Mouse (Mus musculus): ENCODE results near the gene Tmem256.

Tmem256 gene

GRCm38 (mm10) chr11:69815155-69815554, 23.2 kb upstream of the Tmem256 start, which contains the start of gene Gm39566:
TSS of gene Gm39566 (minus strand) at chr11:69815298.
- DNase-seq (ENCODE audit: low spot score) = no peak

GRCm38 (mm10) chr11:69816520-69816919, 21.8 kb upstream of the Tmem256 start:
- DNase-seq (ENCODE audit: low spot score) = no peak

- DNase-seq (ENCODE audit: low spot score) = no peak
Measured at GRCm38 (mm10) chr11:69818365-69818764, 19.9 kb upstream of the Tmem256 start, which contains the start of gene Spem2. TSS of gene Spem2 (minus strand) at chr11:69818465.

GRCm38 (mm10) chr11:69818871-69819270, 19.4 kb upstream of the Tmem256 start:
- no peak for DNase-seq (ENCODE audit: low spot score)

- DNase-seq (ENCODE audit: low spot score) = no peak
Measured at GRCm38 (mm10) chr11:69822080-69822479, 16.2 kb upstream of the Tmem256 start, which contains the start of gene Spem1. TSS of gene Spem1 (minus strand) at chr11:69822180.

- no peak for DNase-seq (ENCODE audit: low spot score)
Measured at GRCm38 (mm10) chr11:69823456-69823855, 14.9 kb upstream of the Tmem256 start.

GRCm38 (mm10) chr11:69828832-69829231, 9.5 kb upstream of the Tmem256 start:
- no peak for DNase-seq (ENCODE audit: low spot score)

GRCm38 (mm10) chr11:69833554-69833953, 4.8 kb upstream of the Tmem256 start:
- no peak for DNase-seq (ENCODE audit: low spot score)

- no peak for DNase-seq (ENCODE audit: low spot score)
Measured at GRCm38 (mm10) chr11:69834001-69834549, 4.2 kb upstream of the Tmem256 start.

- DNase-seq (ENCODE audit: low spot score) = no peak
Measured at GRCm38 (mm10) chr11:69835326-69835965, 2.9 kb upstream of the Tmem256 start.

GRCm38 (mm10) chr11:69835966-69836335, 2.4 kb upstream of the Tmem256 start:
- DNase-seq (ENCODE audit: low spot score) = no peak

- no peak for DNase-seq (ENCODE audit: low spot score)
Measured at GRCm38 (mm10) chr11:69836703-69837576, 1.4 kb upstream of the Tmem256 start.

GRCm38 (mm10) chr11:69837604-69837951, 736 bp upstream of the Tmem256 start, which contains the start of gene Nlgn2:
TSS of gene Nlgn2 (minus strand) at chr11:69837784.
- no peak for DNase-seq (ENCODE audit: low spot score)

GRCm38 (mm10) chr11:69838714-69839104, 395 bp downstream of the Tmem256 start:
- DNase-seq (ENCODE audit: low spot score) = no peak

GRCm38 (mm10) chr11:69846198-69846680, 7.9 kb downstream of the Tmem256 start, which contains the start of gene Plscr3:
TSS of gene Plscr3 (plus strand) at chr11:69846376.
- peak; percentile 65 for DNase-seq (ENCODE audit: low spot score)

- DNase-seq (ENCODE audit: low spot score) = no peak
Measured at GRCm38 (mm10) chr11:69846738-69847688, 8.7 kb downstream of the Tmem256 start.

GRCm38 (mm10) chr11:69848021-69848420, 9.7 kb downstream of the Tmem256 start:
- no peak for DNase-seq (ENCODE audit: low spot score)

- DNase-seq (ENCODE audit: low spot score) = no peak
Measured at GRCm38 (mm10) chr11:69849128-69849527, 10.8 kb downstream of the Tmem256 start.

- DNase-seq (ENCODE audit: low spot score) = no peak
Measured at GRCm38 (mm10) chr11:69849884-69850283, 11.6 kb downstream of the Tmem256 start.

GRCm38 (mm10) chr11:69850754-69851153, 12.4 kb downstream of the Tmem256 start:
- no peak for DNase-seq (ENCODE audit: low spot score)

- DNase-seq (ENCODE audit: low spot score) = no peak
Measured at GRCm38 (mm10) chr11:69853994-69854393, 15.7 kb downstream of the Tmem256 start.

All from layer of hippocampus, adult 9-10 months (tissue).